Mouse (Mus musculus) gastrocnemius, adult 2 months (tissue): ENCODE data around the gene 6030408B16Rik. TPM values are rescaled to one million over a fixed set of nuclear protein-coding genes. Genes with fewer than 3 reads are reported as not detected.

ENCODE experiments used
- DNase-seq: peaks from one replicate; pipeline ENCODE4 v3.0.0; 2022
- H3K27ac ChIP-seq: fragments of 200-600 bp; 2 replicates; pipeline ENCODE4 v1.8.1; 2022; ENCODE audit warnings: mild to moderate bottlenecking
- H3K4me3 ChIP-seq: fragments of 200-600 bp; 2 replicates; pipeline ENCODE4 v1.8.1; 2022; ENCODE audit warnings: mild to moderate bottlenecking, moderate library complexity
- CTCF ChIP-seq: fragments of 200-600 bp; IDR thresholded peaks from 2 replicates; pipeline ENCODE4 v1.8.1; 2022; ENCODE audit warnings: antibody characterized with exemption, mild to moderate bottlenecking, moderate library complexity
- intact Hi-C: fragments of 180-260 bp; cut with DNase I; formaldehyde crosslinking; loops from one replicate; pipeline ENCODE4 v1.15.1; 2025
- long read RNA-seq, 2 experiments: library from polyadenylated mRNA; stranded (forward); transcript quantifications; one replicate each; pipeline ENCODE4 v2.0.0; 2021
- total RNA-seq, 2 experiments: library from RNA; stranded (reverse); gene quantifications; 2 replicates each; pipeline ENCODE4 v1.2.3; 2021

Gene 6030408B16Rik
- under 1 TPM; 0.20 to 0.36 TPM for total RNA-seq
- long read RNA-seq, experiment 1, partial matches to known transcripts = 0 of 1 reads
- long read RNA-seq, experiment 1, other reads (novel, unspliced or antisense) = 1 of 1 reads
- long read RNA-seq, experiment 2, partial matches to known transcripts = 0 of 1 reads
- long read RNA-seq, experiment 2, other reads (novel, unspliced or antisense) = 0 of 1 reads

GRCm38 (mm10) chr15:101293025-101293621, at the start of gene 6030408B16Rik:
Gene 6030408B16Rik (plus strand): TSS chr15:101293212.
- intact Hi-C loops = no loop called here
- DNase-seq = no peak
- peak within 1 kb of the TSS; percentile 61 for H3K27ac ChIP-seq
- no peak for TF ChIP-seq CTCF
- H3K4me3 ChIP-seq = no peak within 1 kb of the TSS

GRCm38 (mm10) chr15:101244012-101244411, 49.0 kb upstream of the 6030408B16Rik start:
- intact Hi-C loops = no loop called here
- DNase-seq = no peak
- TF ChIP-seq CTCF = no peak
- H3K27ac ChIP-seq = peak overlapping the region; percentile 48
- H3K4me3 ChIP-seq = no peak overlapping the region

GRCm38 (mm10) chr15:101246231-101247154, 46.5 kb upstream of the 6030408B16Rik start:
- TF ChIP-seq CTCF = peak; percentile 52
- peak overlapping the region; percentile 70 for H3K4me3 ChIP-seq
- intact Hi-C loops = no loop called here

GRCm38 (mm10) chr15:101247155-101247498, 45.9 kb upstream of the 6030408B16Rik start:
- intact Hi-C loops = no loop called here
- peak overlapping the region; percentile 25; the same call in 1 of the 2 replicates for H3K4me3 ChIP-seq
- no peak for DNase-seq
- H3K27ac ChIP-seq = peak overlapping the region; percentile 98
- TF ChIP-seq CTCF = no peak

More at GRCm38 (mm10) chr15:101246231-101247154, 46.5 kb upstream of the 6030408B16Rik start:
- peak; percentile 98 for DNase-seq
- H3K27ac ChIP-seq = peak overlapping the region; percentile 98

GRCm38 (mm10) chr15:101248029-101248710, 44.8 kb upstream of the 6030408B16Rik start:
- DNase-seq = peak; percentile 73
- H3K27ac ChIP-seq = peak overlapping the region; percentile 98
- H3K4me3 ChIP-seq = no peak overlapping the region
- intact Hi-C loops = no loop called here
- no peak for TF ChIP-seq CTCF

- intact Hi-C loops = no loop called here
- no peak for DNase-seq
- H3K4me3 ChIP-seq = no peak overlapping the region
- H3K27ac ChIP-seq = peak overlapping the region; percentile 40; the same call in 1 of the 2 replicates
- no peak for TF ChIP-seq CTCF
These were observed 42.7 kb upstream of the 6030408B16Rik start for GRCm38 (mm10) chr15:101250220-101250800.

GRCm38 (mm10) chr15:101251930-101252329, 41.1 kb upstream of the 6030408B16Rik start:
- no peak for TF ChIP-seq CTCF
- no peak overlapping the region for H3K4me3 ChIP-seq
- no peak for DNase-seq
- H3K27ac ChIP-seq = peak overlapping the region; percentile 95; the same call in 1 of the 2 replicates
- intact Hi-C loops = no loop called here

GRCm38 (mm10) chr15:101252614-101253013, 40.4 kb upstream of the 6030408B16Rik start:
- TF ChIP-seq CTCF = no peak
- peak; percentile 12 for DNase-seq
- Histone ChIP-seq H3K27ac (peak overlapping the region; percentile 95), H3K4me3 (no peak overlapping the region)
- intact Hi-C loops = no loop called here

GRCm38 (mm10) chr15:101253563-101253885, 39.5 kb upstream of the 6030408B16Rik start:
- Histone ChIP-seq H3K27ac (peak overlapping the region; percentile 95), H3K4me3 (peak overlapping the region; percentile 88)
- no peak for TF ChIP-seq CTCF
- intact Hi-C loops = no loop called here
- DNase-seq = no peak

GRCm38 (mm10) chr15:101253886-101254795, 38.9 kb upstream of the 6030408B16Rik start, which contains the start of gene Nr4a1:
Gene Nr4a1 (plus strand): TSS chr15:101254269.
- Histone ChIP-seq H3K4me3 (peak within 1 kb of the TSS; percentile 88), H3K27ac (peak within 1 kb of the TSS; percentile 95)
- intact Hi-C loops = no loop called here
- DNase-seq = peak; percentile 94
- no peak for TF ChIP-seq CTCF

GRCm38 (mm10) chr15:101255842-101256462, 37.1 kb upstream of the 6030408B16Rik start:
- H3K27ac ChIP-seq = peak overlapping the region; percentile 95
- 0 out of 2 replicates have a peak overlapping the region, but pooled peaks have one; percentile 11 for H3K4me3 ChIP-seq
- DNase-seq = peak; percentile 42
- no peak for TF ChIP-seq CTCF
- intact Hi-C loops = no loop called here
